Mouse (Mus musculus) kidney, adult 2 months (tissue): ENCODE measurements around the gene Doc2g.
"Not testable (repeated sequence)": the region's sequence is repeated elsewhere in the genome, so short reads cannot be mapped to it uniquely, and the experiment has no call there.

Source experiments
- CTCF ChIP-seq: fragments of 200-500 bp; conservative IDR thresholded peaks from 2 replicates; pipeline ENCODE4 v1.5.1; 2011; ENCODE audit warnings: low read depth, mild to moderate bottlenecking, control low read depth, low read length, moderate library complexity, mixed read lengths; ENCODE audit not compliant: insufficient read depth, insufficient read length
- POLR2A ChIP-seq: fragments of 200-500 bp; IDR thresholded peaks from one replicate; pipeline ENCODE4 v1.6.1; 2011; ENCODE audit warnings: low read depth, low read length, control low read depth

DNA sequence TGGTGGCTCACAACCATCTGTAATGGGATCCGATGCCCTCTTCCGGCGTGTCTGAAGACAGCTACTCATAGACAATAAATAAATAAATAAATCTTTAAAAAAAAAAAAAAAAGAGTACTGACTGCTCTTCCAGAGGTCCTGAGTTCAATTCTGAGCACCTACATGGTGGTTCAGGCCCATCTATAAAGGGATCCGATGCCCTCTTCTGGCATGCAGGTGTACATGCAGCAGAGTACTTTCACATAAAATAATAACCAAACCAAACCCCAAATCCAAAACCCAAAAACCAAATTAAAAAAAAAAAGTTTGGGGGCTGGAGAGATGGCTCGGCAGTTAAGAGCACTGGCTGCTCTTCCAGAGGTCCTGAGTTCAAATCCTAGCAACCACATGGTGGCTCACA is 46.0 kb downstream of the Doc2g start:
- peak; percentile 34; the same call in 1 of the 2 replicates for TF ChIP-seq CTCF
- not testable (repeated sequence) for TF ChIP-seq POLR2A
